Mouse (Mus musculus) layer of hippocampus, adult 8-10 months (tissue): ENCODE data around the gene Zfp462. TPM values are rescaled to one million over a fixed set of nuclear protein-coding genes. Genes with fewer than 3 reads are reported as not detected.
"Not testable (repeated sequence)": the region's sequence is repeated elsewhere in the genome, so short reads cannot be mapped to it uniquely, and the experiment has no call there.

ENCODE experiments used
- DNase-seq, 2 experiments: peaks; one replicate each; pipeline ENCODE4 v3.0.0; 2022; ENCODE audit warnings: low spot score in 2 of 2
- total RNA-seq, 4 experiments: library from RNA; stranded (reverse); gene quantifications; 2 replicates each; pipeline ENCODE4 v1.2.4; 2022

The Zfp462 gene
- total RNA-seq, 4 experiments from 2014 or later = 58.8 to 76.3 (median 64.4) TPM

DNA sequence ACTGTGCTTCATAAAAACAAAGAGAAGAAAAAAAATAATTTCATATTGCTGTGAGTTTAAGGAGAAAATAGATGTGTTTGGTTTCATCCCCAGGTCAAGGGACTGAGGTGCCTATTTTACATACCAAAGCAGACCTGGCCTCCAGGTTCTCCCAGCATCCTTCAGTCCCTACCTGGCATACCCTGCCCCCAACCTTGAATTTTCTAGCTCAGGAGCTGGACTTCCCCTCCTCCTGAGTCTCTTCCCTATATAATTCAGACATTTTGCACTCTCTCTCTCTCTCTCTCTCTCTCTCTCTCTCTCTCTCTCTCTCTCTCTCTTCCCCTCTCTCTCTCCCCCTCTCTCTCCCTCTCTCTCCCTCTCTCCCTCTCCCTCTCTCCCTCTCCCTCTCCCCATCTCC, 48.2 kb downstream of the Zfp462 start:
- not testable (repeated sequence) for DNase-seq

DNA sequence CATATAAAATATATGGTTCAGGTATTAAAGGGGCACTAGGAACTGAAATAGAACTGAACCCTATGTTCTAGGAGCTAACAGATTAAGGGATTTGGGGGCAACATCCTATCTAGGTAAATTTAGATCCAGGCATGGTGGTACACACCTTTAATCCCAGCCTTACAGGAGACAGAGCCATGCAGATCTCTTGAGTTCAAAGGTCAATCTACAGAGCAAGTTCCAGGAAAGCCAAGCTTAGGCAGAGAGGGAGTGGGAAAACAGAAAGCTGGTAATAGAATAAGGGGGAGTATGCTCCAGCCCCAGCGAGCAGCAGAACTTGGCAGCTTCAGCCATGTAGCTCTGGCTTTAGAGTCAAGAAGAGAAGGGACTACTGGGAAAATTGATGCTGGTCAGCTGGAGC, 50.4 kb downstream of the Zfp462 start:
- DNase-seq = no peak

DNA sequence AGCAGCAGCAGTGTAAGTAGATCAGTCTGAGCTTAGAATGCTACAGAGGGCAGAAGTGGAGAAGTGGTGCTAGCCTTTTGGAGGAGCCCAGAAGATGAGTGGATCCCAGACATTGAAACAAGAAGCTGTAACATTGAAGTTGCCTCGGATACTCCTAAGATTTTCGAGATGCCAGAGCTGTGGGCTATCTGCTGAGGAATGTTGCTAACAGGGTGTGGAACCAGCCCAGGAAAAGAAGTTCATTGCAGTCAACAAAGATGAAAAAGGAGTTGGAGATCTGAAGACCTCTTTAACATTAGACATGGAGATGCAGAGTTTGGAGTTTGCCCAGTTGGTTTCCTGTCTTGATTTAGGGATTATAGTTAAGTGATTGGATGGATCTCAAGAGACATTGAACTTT, 51.2 kb downstream of the Zfp462 start:
- no peak for DNase-seq

DNA sequence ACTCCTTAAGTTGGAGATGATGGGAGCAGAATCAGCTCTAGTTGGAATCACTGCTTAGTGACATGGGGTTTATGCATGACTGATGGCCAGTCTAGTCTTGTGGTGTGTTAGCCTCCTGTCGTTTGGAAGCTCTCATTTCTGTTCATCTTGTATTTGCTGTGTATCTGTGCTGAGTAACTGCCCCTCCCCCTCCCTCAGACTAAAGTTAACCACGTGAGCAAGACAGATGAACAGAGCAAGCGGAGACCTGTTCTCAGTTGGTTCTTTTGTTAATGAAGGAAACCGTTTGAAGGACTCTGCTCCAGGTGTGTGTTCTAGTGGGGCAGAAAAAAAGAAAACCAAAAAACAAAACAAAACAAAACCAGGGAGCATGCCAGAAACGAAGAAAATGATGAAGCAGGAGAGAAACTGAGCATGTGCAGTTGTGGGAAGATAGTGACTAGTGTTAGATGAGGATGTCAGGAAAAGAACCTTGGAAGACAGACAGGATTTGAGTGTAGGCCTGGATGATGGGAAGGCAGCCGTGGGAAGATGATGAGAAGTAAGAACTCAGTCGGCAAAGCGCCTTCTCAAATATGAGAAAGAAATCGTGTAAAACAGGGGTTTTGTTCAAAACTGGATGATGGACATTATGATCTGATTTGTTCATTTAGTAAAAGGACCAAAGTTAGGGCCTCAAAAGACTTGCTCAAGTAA, 53.4 kb downstream of the Zfp462 start:
- DNase-seq = no peak

DNA sequence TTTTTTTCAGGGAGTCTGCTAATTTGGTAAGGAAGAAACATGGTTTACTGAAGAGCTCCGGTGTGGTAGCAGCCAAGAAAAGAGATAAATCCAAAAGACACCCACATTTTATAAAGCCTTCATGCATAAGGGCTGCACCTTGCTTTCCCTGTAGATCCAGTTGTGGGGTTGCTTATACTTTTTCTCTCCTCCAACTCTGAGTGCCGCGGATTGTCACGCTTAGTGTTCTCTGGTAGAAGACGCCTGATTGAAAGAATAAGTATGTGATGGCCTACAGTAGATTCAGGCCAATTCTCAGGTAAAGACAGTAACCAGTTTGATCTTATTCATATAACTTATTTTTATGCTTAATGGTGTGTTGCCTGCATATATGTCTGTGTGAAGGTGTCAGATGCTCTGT, 54.7 kb downstream of the Zfp462 start:
- DNase-seq = no peak

DNA sequence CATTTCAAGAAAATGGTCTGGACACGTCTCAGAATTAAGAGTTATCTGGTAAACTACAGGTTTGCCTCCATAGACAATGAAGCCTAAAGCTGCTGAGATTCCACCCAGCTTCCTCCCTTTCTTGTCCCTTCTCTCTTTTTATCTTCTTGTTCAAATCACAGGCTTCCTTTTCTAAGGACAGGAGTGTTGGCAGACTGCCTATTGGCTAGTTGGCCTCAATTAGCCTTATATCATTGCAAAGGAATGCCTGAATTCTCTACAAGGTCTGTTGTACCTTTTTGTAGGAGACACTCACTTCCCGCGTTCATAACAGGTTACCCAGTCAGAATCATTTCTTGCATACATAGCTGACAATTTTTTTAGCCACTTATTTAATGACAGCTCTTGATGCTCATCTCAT, 56.5 kb downstream of the Zfp462 start:
- DNase-seq = no peak

DNA sequence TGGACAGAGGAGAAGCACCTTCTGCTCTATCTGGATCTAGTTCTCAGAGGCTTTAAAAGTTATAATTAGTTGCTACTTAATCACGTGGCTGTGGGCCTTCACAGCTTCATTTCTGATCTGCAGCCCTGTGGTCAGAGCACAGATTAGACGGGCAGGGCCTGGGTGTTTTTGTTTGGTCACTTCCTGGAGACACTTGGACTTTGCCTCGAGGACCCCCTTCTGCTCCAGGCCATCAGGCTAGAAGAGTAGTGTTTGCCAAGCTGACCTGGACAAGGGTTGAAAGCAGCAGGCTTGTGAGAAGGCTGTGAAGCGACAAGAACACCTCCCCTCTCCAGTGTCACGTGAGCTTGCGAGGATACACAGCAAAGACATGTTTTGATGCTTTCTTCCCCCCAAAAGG, 58.3 kb downstream of the Zfp462 start:
- no peak for DNase-seq

DNA sequence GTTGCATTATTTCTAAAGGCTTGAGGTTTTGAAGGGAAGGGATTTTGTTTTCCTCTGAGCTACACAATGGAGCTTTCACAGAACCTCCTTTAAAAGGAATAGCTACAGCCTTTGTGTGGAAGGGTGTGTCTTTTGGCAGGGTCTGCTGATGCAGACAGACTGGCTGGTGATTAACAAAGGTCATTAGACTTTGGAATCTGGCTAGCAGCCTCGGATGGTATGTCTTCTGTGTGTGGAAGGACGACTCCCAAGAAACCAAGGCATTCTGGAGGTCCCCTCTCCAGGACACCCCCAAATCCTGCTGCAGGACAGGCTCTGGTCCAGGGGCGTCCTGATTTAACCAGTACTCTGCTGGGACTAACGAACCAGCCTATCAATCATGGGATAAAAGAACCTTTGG, 60.2 kb downstream of the Zfp462 start:
- peak in 1 of 2 experiments; percentile 34 for DNase-seq

DNA sequence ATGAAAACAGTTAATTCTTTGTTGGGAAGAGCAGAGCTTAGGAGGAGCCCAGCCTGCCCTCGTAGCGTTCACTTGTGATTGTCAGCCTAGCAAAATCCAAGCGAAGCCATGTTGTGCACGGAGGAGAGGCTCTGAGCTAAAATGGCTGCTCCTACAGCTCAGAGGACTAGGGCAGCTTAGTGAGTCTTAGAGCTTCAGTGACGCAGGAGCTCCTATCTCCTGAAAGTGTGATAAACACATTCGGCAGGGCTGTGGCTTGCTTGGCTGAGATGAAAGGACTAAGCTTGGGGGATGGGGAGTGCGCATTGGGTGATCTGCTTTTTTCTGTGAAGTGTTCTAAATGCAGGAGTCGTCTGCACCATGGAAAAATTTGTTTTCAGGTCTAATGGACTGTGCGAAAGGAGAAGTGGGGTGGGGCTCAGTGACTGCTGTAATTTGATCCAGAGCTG, 60.7 kb downstream of the Zfp462 start:
- DNase-seq = peak in 1 of 2 experiments; percentile 40

DNA sequence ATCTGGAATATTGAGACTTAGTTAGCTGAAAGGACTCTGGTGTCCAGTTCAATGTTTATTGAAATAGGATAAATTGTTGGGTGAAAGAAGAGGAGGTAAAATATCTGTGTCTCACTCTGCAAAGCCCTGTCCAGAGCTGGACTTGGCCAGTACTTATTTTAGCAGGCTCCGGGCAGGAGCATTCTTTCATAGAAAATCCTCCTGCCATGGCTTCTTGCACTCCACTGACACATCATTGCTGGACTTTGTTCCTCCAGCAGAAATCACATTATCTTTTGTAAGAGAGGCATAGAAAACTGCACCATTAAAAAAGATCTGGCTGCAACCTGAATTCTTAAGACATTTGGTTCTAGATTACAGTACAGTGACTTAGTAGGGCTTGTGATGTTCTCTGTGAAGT, 61.2 kb downstream of the Zfp462 start:
- DNase-seq = no peak

DNA sequence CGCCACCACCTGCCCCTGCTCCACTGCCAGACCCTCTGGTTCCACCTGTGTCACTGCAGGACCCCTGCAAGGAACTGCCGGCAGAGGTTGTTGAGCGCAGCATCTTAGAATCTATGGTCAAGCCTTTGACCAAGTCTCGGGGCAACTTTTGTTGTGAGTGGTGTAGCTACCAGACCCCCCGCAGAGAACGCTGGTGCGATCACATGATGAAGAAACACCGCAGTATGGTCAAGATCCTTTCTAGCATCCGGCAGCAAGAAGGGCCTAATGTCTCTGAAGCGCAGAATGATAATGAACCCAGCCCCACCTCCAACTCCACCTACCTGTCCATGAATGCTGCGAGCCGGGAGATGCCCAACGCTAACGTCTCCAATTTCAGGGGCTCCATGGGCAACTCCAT, 63.8 kb downstream of the Zfp462 start:
- DNase-seq = no peak

DNA sequence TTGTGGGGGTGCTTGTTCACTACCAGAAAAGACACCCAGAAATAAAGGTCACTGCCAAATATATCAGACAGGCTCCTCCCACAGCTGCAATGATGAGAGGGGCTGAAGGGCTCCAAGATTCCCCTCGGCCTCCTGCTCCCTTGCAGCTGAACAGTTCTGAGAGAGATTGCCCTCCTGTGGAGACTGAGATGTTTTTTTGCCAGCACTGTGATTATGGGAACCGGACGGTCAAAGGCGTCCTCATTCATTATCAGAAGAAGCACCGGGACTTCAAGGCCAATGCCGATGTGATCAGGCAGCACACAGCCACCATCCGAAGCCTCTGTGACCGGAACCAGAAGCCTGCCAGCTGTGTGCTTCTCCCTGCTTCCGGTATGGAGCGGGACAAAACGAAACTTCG, 66.5 kb downstream of the Zfp462 start:
- DNase-seq = no peak

DNA sequence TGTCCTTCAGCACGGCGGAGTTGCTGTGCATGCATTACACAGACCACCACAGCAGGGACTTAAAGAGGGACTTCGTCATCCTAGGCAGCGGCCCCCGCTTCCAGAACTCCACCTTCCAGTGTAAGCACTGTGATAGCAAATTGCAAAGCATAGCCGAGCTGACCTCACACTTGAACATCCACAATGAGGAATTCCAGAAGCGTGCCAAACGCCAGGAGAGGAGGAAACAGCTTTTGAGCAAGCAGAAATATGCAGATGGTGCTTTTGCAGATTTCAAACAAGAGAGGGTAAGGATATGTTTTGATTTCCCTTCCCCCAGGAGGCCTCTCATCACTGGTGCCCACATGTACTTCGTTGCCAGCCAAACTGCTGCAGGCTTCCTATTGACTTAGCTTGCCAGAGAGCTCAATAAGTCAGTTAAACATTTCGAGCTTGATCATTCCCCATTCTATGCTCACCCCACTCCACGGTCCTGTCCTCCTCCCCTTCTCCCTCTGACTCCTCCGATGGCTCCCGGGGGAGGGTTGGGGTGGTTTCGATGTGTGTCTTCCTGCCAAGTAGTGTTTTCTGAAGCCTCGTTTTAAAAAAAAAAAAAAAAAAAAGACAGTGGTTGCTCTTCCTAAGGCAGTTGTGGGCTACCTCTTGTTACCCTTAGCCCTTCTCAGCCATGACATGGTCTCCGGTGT, 68.9 kb downstream of the Zfp462 start:
- peak; percentile 62 to 75 for DNase-seq

DNA sequence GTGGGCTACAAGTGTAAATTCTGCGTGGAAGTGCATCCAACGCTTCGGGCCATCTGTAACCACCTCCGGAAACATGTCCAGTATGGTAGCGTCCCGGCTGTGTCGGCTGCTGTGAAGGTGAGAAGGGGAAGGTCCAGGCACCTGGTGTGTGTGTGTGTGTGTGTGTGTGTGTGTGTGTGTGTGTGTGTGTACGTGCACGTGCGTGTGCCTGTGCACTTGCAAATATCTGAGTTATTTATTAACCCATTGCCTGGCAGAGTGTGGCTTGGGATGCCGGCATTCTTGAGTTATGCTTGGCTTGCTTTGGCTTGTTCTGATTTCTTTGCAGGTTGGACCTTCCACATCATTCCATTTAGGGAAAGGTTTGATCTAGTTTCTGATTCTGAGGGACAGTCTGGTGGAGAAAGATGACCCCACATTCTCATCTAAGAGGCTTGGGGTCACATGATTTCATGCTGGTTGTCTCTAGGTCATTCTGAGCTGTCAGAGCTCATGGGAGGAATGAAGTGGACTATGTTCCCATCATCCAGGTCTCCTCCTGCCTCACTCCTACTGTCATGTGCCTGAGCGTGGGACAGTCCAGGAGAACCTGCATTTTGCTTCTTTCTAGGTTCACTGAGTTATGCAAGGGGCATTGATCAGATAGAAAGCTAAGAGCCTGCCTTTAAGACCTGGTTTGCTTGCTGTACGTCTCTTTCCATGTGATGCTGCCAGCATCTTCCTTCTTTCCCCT, 70.0 kb downstream of the Zfp462 start:
- DNase-seq = no peak

DNA sequence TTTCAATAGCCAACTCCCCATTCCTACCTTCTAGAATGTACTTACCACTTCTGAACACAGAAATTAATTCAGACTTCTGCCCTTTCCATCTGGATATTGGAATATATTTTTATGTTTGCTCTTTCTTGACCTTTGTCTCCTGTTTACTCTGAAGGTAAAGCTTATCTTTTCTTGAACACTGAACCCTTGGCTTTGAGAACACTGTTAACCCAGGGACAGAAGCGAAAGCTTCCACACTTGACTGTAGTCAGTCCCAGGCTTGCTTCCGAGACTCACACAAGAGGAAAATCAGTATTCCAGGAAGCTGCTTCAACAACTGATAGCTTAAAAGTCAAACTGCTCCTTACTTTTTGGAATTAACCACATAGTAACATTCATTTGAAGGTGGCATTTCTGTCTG, 70.7 kb downstream of the Zfp462 start:
- no peak for DNase-seq

DNA sequence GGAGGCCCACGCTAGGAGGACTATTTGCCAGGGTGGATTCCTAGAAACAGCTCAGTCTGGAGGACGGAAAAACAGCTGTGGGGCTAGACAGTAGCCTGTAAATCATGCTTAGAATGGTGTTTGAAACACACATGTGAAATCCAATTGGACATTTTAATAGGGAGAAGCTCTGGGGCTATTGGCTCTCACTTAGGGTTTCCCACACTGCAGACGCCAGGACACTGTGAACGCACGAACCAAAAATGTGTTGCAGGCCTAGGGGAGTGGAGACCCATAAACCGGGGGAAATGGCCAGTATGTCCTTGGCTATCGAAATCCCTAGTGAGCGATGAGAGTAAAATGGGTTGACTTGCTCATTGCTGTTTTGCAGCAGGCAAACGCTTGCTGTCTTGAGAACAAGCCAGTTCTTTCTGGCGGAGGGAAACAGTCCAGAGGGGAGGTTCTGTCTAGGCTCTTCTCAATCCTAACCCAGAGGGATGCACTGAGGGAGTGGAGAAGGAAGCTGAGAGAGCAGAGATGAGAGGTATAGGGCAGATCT, 81.3 kb downstream of the Zfp462 start:
- DNase-seq = no peak

DNA sequence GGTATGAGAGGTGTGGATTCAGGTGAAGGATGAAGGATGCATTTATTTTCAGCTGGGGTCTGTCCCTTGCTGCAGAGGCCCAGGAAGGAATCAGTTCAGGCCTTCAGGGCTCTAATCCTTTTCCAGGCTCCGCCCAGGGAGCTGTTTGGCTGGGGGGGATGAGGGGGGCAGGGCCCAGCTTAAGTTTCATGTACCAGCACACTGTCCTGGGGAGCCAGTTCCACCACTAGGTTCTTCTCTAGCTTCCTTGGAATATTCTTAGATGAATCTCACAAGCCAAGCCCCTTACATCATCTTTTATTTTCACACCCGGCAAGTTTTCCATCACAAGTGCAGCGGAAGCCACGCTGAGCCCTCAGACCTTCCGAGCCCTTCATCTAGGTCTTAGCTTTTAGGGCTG, 85.6 kb downstream of the Zfp462 start:
- DNase-seq = no peak

DNA sequence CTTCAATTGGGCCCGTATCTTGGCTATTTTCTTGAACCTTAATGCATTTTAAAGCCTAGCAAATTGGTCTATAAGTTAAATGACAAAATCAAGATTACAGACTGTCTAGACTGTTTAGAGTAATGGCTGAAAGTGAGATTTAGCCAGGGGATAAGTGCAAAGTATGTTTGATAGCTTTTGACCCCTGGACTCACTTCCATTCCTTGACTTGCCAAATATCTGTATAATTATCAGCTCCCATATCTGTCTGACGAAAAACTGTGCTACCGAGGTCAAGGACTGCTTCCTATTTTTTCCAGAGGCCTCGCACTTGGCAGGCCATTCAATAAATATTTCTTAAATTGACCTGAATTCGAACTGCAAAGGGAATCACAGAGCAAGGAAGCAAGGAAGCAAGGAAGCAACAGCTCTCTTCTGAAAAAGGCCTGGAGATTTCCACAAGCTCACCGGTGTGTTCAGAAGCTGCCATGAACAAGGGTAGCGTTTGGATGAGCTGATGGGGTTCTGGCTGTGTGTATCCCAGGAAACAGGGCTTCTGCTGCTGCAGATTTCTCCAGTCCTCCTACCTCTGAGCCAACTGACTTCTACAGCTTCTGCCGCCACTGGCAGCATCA, 87.6 kb downstream of the Zfp462 start:
- no peak for DNase-seq

DNA sequence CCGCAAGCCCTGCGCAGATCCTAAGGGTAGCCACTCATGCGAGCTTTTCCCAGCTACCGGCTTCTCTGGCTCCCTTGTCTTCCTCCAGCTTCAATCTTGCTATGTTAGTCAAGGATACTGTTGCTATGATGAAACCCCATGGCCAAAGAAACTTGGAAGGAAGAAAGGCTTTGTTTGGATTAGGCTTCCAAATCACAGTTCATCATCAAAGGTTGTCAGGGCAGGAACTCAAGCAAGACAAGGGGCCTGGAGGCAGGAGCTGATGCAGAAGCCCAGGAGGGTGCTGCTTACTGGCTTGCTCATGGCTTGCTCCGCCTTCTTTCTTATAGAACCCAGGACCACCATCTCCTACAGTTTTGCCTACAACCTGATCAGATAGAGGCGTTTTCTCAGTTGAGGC, 88.6 kb downstream of the Zfp462 start:
- DNase-seq = no peak

DNA sequence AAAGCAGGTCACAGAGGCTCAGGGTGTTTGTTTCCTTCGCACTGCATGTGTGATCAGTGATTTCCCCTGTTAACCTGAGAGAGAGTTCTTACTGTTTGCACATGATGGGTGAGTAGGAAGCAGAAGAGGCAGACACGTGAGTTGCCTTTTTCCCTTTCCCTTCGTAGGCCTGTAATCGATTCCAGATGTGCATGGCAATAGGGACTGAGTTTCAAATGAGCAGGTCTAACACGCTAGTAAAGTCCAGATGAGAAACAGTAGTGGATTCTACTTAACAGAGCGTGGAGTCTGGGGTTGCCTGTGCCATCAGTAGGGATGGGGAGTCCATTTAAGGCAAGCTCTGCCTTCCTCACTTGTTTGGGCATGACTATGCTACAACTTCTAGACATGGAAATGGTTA, 93.3 kb downstream of the Zfp462 start:
- no peak for DNase-seq

DNA sequence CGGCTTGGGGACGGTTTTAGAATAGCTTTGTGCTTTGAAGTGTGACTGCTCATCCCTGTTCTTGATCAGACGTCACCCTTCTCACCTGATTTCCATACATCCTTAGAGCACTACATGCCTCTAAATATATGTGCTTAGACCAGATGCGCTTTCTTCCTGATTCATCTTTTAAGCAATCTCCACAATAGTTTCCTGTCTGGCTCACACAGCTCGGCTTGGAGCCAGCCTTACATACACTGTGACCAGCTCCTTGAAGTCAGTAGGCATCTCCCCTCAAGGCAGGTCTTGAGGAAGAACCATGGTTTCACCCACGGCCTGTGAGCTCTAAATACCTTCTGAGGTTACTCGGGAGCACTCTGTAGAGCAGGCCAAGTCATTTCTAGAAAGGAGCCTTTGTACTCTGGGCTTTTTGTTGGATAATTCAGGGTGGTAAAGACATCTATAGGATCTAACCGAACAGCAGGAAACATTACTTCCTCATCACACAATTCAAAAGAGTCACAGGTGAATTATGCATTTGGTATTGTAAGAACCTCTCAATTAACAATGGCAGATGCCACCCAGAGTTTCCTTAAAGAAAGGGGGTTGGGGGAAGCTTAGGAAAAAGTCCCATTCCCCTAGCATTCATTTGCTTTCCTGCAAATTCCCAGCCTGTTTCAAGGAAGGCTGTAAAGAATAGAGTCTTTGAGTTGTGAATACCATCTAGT, 95.6 kb downstream of the Zfp462 start:
- no peak for DNase-seq
